Mouse (Mus musculus) cerebellum, adult 2 months (tissue): Measurements from ENCODE around the gene Ankrd55.

Experiments
- CTCF ChIP-seq: fragments of 200-500 bp; IDR thresholded peaks from 2 replicates; pipeline ENCODE4 v1.5.1; 2011; ENCODE audit warnings: low read depth, mild to moderate bottlenecking, control low read depth, low read length, moderate library complexity, borderline replicate concordance; ENCODE audit not compliant: insufficient read depth
- POLR2A ChIP-seq: fragments of 200-500 bp; IDR thresholded peaks from 2 replicates; pipeline ENCODE4 v1.6.1; 2011; ENCODE audit warnings: low read length, control low read depth, borderline replicate concordance; ENCODE audit not compliant: insufficient read depth

GRCm38 (mm10) chr13:112365762-112366161, 77.5 kb downstream of the Ankrd55 start:
- TF ChIP-seq POLR2A (no peak), CTCF (no peak)
